In the genomic region with DNA sequence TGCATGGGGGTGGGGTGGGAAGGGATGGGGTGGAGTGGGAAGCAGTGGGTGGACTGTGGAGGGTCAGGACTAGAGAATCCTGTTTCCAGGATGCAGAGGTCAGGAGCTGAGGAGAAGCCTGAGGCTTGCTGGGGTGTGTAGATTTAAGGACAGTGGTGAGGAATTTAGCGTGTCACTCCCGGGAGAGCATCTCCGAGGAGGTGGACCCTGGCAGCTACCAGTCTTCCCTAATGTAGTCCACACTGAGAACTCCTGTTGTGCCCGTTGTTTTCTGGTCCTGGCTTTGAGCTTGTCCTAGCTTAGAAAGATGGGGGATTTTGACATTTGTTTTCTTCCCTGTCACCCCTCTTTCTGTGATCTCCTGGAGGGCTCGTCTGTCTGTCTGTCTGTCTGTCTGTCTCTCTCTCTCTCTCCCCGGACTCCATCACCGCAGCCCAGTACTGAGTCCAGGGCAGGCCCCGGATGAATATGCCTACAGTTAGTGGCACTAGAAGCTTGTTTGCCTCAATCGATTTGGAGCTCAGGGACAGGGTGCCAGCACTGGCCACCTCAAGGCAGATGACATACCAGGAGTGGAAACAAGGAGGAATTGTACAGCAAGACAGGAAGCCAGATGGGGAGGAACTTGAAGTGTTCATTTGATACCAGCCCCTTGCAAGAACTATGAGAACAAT, we compare ENCODE assay signal across 11 mouse cellular contexts. TPM values are rescaled to one million over a fixed set of nuclear protein-coding genes. Genes with fewer than 3 reads are reported as not detected.
DNase-seq lines count a peak whose midpoint lies in the region; ATAC-seq lines count a peak whose summit lies in the region.
"Had no signal": no experiment of that assay in that cellular context is flagged by ENCODE, and none has a peak within 500 bp of the region (broad histone marks: within the 10 kb centered on the region; RNA-seq: fewer than 3 reads in every experiment).

No protein-coding gene starts in this region.

- H3K4me2 ChIP-seq in forebrain, embryonic 12.5 days, result no peak overlapping the region
- H3K4me2 ChIP-seq in midbrain, embryonic 13.5 days (replicated peaks), result peak overlapping the region; percentile 3; the same call in 1 of the 2 replicates
- H3K4me2 ChIP-seq: limb, embryonic 12.5 days had no signal

- H3K9me3 ChIP-seq in forebrain, embryonic 12.5 days, result no peaks in the 10 kb centered on the region
- no peaks in the 10 kb centered on the region for H3K9me3 ChIP-seq in midbrain, embryonic 13.5 days

- DNase-seq in heart, adult 11 months, result peak; percentile 93
- no peak for DNase-seq in heart, postnatal 4 days
- peak; percentile 40 for DNase-seq in brain, adult 2 months (ENCODE audit: low read depth, low spot score)
- DNase-seq in urinary bladder, adult 18-20 months (ENCODE audit: low spot score in 2 of 2), result no peak
- no peak for DNase-seq in Muller cell, postnatal 12 days (ENCODE audit: inconsistent ontology term)
- no peak for DNase-seq in embryo, embryonic 9.5 days (ENCODE audit: extremely low spot score)
- DNase-seq: lung, adult 2 months; thymus, postnatal 25 days had no signal

- H3K4me3 ChIP-seq in forebrain, embryonic 12.5 days (replicated peaks), result no peak overlapping the region
- no peak overlapping the region for H3K4me3 ChIP-seq in midbrain, embryonic 13.5 days (replicated peaks)
- H3K4me3 ChIP-seq: limb, embryonic 12.5 days had no signal

- no peaks in the 10 kb centered on the region for H3K36me3 ChIP-seq in forebrain, embryonic 12.5 days (replicated peaks)
- no peaks in the 10 kb centered on the region for H3K36me3 ChIP-seq in midbrain, embryonic 13.5 days
- H3K36me3 ChIP-seq: limb, embryonic 12.5 days had no signal

- peak overlapping the region; percentile 38; the same call in 1 of the 2 replicates for H3K27ac ChIP-seq in forebrain, embryonic 12.5 days
- H3K27ac ChIP-seq in midbrain, embryonic 13.5 days, result peak overlapping the region; percentile 54; the same call in 1 of the 2 replicates
- H3K27ac ChIP-seq: limb, embryonic 12.5 days had no signal

- ATAC-seq in forebrain, embryonic 12.5 days (ENCODE audit: low FRiP score), result no peak
- peak; percentile 22; the same call in 1 of the 2 replicates for ATAC-seq in midbrain, embryonic 13.5 days

- H3K27me3 ChIP-seq in forebrain, embryonic 12.5 days, result peaks cover 6% of the 10 kb centered on the region; the same call in 1 of the 2 replicates
- H3K27me3 ChIP-seq in midbrain, embryonic 13.5 days, result peaks cover 3% of the 10 kb centered on the region; the same call in 1 of the 2 replicates

- 78% methylated on average over 9 of the region's 9 CpGs for WGBS in forebrain, embryonic 12.5 days
- 59% methylated on average over 9 of the region's 9 CpGs for WGBS in midbrain, embryonic 13.5 days

- H3K9ac ChIP-seq in forebrain, embryonic 12.5 days, result no peak overlapping the region
- H3K9ac ChIP-seq in midbrain, embryonic 13.5 days (replicated peaks), result no peak overlapping the region
- H3K9ac ChIP-seq: limb, embryonic 12.5 days had no signal

- peaks cover 38% of the 10 kb centered on the region for H3K4me1 ChIP-seq in forebrain, embryonic 12.5 days
- H3K4me1 ChIP-seq in midbrain, embryonic 13.5 days (replicated peaks), result peaks cover 42% of the 10 kb centered on the region

RNA-seq across cellular contexts. Expression of a gene that starts 49.6 kb away (rescaled TPM):
- total RNA-seq in heart, postnatal 4 days (2021), result 1 to 10 TPM; 5.5 TPM
- polyA plus RNA-seq in forebrain, embryonic 12.5 days (2016; fragmentation: Nextera tagmentation; extraction: Ambion mirVana), result 3.5 and 3.8 TPM in 2 replicates
- 2.8 and 4.3 TPM in 2 replicates for polyA plus RNA-seq in midbrain, embryonic 13.5 days (2015; fragmentation: Nextera tagmentation; extraction: Ambion mirVana)

Comparison
In these comparisons a context has a peak if more than half of its experiments do, and no peak if none do; other contexts are left out.
1. DNase-seq: peak in heart, adult 11 months (single experiment) and brain, adult 2 months (single experiment); none in heart, postnatal 4 days (single experiment), urinary bladder, adult 18-20 months (0 of 2), Muller cell, postnatal 12 days (single experiment) and embryo, embryonic 9.5 days (single experiment).